Mouse (Mus musculus): ENCODE results near the gene Add2.
"Not testable (repeated sequence)": the region's sequence is repeated elsewhere in the genome, so short reads cannot be mapped to it uniquely, and the experiment has no call there.

Gene Add2

GRCm38 (mm10) chr6:86028601-86029322 lies at the start of gene Add2:
Gene Add2, plus strand, starts transcription at chr6:86028681.
- DNase-seq (ENCODE audit: low read depth, low spot score): no peak

GRCm38 (mm10) chr6:85978736-85979135 lies 49.7 kb upstream of the Add2 start:
- not testable (repeated sequence) for DNase-seq (ENCODE audit: low read depth, low spot score)

- no peak for DNase-seq (ENCODE audit: low read depth, low spot score)
Observed at GRCm38 (mm10) chr6:85984351-85984750, 44.1 kb upstream of the Add2 start.

DNA sequence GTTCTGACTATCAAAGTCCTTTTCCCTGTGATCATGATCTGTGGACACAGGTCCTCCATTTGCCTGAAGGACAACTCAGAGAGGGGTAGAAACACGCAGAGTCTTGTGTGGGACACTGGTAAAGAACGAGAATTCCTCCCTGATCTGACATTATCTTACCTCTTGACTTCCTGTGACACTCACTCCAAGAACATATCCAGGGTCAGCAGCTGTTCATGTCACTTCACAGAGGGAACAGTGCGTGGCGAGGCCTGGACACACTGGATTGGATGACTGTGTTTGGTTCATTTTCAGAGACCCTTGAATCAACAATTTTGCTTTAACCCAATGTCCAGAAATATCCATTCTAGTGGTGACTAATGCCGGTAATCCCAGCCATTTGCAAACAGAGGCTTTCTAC lies 38.9 kb upstream of the Add2 start:
- not testable (repeated sequence) for DNase-seq (ENCODE audit: low read depth, low spot score)

- not testable (repeated sequence) for DNase-seq (ENCODE audit: low read depth, low spot score)
Observed at GRCm38 (mm10) chr6:85990774-85991173, 37.7 kb upstream of the Add2 start.

DNA sequence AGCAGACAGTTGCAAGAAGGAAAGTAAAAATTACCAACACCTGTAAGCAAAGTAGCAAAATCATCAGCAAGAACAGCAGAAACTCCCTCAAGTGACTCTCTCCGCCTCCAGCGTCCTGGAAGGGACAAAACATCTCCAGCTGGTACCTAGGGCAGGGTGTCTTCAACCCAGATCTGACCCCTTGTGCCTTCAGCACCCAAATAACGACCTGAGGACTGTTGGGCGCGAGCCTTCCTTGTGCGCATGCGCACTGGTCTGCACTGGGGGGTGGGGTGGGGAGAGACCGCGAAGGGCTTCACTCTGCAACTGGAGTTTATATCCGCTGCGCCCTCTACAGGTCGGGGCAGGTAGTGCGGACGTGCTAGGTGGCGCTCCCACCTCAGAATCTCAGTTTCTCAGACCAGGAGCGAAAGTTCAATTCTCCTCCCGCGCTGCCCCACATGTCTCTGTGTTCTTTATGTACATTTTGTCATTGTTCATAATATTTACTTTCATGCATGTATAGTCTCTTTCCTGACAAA lies 25.0 kb upstream of the Add2 start:
- DNase-seq (ENCODE audit: low read depth, low spot score): no peak

DNA sequence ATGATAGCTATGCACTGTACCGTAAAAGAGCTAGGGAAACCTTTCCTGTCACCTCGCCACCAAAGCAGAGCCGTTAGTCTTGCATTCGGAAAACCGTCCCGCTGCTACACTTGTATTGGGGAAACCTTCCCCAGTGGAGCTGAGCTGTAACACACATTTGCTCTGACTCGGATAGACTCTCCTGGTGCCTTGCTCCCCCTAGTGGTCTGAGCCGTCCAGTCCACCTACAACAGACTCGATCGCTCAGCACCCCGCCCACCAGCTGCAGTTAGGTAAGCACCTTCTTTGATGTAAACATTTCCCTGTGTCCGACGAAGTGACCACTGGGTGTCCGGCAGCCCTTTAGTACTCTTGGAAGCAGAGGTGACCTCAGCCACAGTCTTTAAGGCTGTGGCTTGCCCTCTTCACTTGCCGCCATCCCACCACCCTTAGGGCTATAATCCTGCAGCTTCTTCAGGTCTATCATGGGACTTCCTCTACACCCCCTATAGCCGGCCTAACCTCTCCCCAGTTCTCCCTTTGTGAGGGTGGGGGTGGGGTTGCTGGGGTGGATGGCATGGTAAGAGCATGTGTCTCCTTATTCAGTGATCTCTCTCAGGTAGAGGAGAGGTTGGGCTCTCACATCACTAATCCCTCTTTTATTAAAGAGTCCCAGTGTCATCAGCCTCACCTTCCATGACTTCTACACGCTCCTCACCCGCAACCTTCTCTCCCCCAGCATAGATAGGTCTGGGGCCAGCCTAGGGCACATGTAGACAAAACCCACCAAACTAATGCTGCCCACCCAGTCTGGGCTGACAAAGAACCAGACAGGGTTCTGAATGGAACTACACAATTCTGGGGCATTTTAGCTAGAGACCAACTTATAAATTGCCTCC lies 24.0 kb upstream of the Add2 start:
- DNase-seq (ENCODE audit: low read depth, low spot score): peak; percentile 76

DNA sequence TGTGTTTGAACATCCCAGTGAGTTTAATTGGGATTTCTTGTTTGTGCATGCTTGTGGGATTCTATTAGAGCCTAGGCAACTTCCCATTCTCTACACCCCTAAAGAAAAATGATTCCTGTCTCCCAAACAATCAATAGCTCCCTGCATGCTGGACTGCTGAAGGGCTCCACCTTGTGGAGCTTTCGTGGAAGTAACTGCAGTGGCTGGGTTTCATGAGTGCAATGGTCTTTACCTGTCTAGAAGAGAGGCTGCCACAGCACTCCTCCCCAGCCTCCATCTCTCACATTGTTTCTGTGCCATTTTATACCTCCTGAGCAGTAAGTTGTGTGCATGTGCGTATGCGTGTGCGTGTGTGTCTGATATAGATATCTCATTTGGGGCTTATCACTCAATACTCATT lies 18.5 kb upstream of the Add2 start:
- DNase-seq (ENCODE audit: low read depth, low spot score): no peak

DNA sequence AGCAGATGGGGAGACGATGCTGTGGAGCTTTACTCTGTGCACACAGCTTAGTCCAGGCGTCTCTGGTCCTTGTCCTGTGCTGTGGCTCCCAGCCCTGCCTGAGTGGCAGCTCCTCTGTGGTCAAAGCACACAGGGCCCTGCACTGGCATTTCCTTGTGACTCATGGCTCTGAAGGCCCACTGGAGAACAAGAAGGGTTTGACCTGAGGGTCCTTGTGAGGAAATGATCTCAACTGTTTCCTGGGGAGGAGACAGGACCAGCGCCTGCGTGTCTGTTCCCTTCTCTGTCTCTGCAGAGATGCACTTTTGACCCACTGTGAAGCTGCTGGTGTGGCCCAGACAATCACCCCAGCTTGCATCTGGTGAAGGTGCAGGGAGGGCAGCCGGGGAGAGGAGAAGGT lies 13.7 kb upstream of the Add2 start:
- DNase-seq (ENCODE audit: low read depth, low spot score): not testable (repeated sequence)

DNA sequence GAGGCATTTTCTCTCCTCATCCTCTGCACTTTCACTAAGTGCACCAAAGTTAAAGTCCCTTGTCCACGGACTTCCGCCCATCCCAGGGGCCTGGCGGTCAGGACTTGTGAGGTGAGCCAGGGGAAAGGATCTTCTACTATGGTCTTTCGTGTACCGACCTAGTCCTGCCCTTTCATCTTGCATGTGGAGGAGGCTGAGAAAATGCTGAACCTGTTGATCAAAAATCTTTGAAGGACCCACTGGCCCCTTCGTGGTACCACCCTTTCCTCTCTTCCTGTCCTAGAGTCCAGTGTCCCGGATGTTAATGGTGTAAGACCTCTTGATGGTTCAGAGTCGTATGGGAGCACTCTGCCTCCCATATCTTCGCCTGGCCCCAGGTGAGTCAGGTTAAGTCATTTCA lies 12.6 kb upstream of the Add2 start, which contains the start of gene Figla:
Gene Figla, plus strand, starts transcription at position 301 of the 400 bp plus-strand sequence.
- DNase-seq (ENCODE audit: low read depth, low spot score): no peak

DNA sequence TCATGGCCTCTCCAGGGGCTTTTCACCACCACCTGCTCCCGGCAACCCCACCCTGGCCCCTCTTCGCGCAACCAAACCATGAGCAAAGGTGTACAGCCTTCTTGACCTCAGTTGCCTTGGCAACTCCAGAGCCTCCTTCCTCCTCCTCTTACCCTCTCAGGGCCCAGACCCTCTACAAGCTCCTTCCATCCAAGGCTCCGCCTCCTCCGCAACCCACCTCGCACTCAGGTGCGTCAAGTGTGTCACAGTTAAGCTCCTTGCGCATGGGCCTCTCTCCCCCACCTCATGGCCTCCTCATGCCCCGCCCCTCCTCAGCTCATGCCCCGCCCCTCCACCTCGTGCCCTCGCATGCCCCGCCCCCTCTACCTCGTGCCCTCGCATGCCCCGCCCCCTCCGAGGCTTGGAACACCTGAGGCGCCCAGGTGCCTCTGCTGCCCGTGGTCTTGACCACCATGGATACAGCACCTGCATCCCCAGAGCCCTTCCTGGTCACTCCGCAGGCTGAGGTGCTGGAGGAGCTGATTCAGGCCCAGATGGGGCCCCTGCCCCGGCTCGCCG lies 11.6 kb upstream of the Add2 start:
- no peak for DNase-seq (ENCODE audit: low read depth, low spot score)

- DNase-seq (ENCODE audit: low read depth, low spot score): no peak
Observed at GRCm38 (mm10) chr6:86019415-86020237, 8.9 kb upstream of the Add2 start.

DNA sequence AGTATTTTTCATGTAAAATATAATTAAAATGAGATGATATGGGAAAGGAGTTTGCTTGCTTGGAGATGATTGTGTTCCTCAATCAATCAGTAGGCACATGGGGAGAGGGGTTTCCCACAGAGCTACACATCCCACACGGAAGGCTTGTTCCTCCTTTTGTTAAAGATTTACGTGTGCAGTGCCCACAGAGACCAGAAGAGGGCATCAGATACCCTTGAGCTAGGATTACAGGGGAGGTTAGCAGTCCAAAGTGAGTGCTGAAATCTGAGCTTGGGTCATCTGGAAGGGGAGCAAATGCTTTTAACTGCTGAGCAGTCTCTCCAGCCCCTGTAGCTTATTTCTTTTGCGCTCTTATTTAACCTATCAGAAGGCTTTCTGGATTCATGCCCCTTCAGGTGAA lies 7.5 kb upstream of the Add2 start:
- DNase-seq (ENCODE audit: low read depth, low spot score): no peak

DNA sequence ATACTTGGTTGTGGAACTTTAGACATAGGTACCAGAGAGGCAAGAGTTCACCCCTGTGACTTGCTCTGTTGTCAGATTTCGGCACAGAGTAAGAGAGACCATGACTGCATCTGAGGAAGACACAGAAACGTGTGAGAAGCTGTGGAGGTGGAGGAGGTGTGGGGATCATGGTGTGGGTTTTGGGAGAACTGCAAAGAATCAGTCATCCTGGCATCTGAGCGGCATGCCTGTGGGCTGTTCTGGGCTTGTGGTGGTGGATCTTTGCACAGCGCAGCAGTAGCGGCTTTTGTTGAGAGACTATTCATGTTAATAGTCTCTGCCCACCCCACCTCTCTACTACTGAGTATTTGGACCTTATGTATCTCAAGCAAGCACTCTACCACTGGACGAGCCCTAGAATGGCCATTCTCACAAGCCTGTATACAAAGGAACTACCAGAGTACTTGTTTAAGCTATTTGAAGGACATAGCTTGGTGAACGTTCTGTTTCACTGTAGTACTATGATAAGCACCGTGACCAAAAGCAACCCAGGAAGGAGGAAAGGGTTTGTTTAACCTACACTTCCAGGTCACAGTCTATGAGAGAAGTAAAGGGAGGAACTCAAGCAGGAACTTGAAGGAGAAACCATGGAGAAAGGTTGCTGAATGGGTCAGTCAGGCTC lies 1.7 kb upstream of the Add2 start:
- no peak for DNase-seq (ENCODE audit: low read depth, low spot score)

- DNase-seq (ENCODE audit: low read depth, low spot score): no peak
Observed at GRCm38 (mm10) chr6:86028150-86028549, 331 bp upstream of the Add2 start.

DNA sequence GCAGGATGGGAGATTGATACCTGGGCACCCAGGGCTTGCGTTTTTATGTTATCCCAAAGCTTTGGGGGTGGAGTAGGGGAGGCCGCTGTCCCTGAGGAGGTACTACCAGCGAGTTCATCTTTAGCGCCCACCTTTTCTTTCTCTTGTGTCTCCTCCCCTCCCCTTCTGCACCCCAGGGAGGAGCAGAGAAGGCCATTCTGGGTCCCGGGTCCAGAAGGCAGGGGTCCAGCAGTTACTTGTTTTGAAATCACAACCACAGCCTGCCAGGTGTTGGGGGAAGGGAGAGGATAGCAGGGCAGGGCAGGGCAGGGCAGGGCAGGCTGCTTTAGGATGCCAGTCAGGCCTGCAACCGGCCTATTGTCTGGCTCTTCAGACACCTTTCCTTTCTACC lies 837 bp downstream of the Add2 start:
- no peak for DNase-seq (ENCODE audit: low read depth, low spot score)

GRCm38 (mm10) chr6:86031527-86031926 lies 3.0 kb downstream of the Add2 start:
- DNase-seq (ENCODE audit: low read depth, low spot score): no peak

- DNase-seq (ENCODE audit: low read depth, low spot score): no peak
Observed at GRCm38 (mm10) chr6:86033635-86034034, 5.2 kb downstream of the Add2 start.

DNA sequence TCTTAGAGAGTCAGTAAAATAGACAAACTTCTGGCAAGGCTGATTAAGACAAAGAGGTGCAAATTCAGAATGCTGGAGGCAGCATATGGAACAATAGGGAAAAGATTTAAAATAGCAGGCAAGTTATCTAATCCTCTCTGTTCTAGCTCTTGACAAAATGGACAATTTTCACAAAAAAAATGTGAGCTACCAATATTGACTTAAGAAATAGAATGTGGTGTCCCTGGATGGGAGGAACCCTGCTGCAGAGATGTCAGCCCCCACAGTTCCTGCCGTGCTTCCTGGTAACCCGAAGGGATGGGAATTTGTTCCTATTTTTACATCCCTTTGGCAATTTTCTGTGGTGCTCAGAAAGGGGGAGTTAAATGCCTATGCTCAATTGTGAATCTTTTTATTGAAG lies 10.4 kb downstream of the Add2 start:
- DNase-seq (ENCODE audit: low read depth, low spot score): peak; percentile 88

DNA sequence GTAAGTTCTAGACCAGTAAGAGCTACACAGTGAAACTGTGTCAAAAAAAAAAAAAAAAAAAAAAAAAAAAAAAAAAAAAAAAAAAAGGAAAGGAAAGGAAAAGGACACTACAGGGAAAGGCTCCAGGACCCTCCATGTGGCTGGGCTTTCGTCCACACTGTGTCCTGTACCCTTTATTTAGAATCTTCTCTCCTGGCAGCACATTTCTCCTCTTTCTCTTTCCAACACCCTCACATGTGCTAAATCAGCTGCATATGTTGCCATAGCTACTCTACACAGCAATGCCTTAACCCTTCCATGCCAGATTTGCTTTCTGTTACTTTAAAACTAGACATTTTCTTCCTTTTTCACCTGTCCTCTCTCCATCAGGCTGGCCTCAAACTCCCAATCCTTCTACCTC lies 11.7 kb downstream of the Add2 start:
- DNase-seq (ENCODE audit: low read depth, low spot score): peak; percentile 80

DNA sequence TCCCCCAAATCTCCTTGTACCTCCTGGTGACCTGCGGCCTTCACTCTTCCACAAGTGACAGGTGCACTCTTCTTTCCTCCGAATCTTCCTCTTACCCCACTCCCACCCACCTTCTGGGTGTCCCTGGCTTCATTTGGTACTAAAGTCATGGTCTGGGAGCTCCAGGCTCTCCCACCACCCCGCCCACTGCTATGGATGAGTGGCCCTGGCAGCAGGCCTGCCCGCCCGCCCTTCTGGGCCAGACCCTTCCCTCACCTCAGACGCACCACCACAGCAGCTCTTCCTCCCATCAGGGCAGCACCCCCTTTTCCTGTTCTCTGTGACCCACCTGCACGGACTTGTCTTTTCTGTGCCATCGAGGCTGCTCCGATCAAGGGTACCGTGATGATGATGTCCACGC lies 19.0 kb downstream of the Add2 start:
- DNase-seq (ENCODE audit: low read depth, low spot score): no peak

All from telencephalon, adult 2 months (tissue).